Mouse (Mus musculus) thymus, adult 2 months (tissue): ENCODE measurements around the gene Nkain4. TPM values are rescaled to one million over a fixed set of nuclear protein-coding genes. Genes with fewer than 3 reads are reported as not detected.

ENCODE experiments used
- DNase-seq: peaks from one replicate; pipeline ENCODE4 v3.0.0; 2021
- H3K27ac ChIP-seq: fragments of 200-500 bp; 2 replicates; pipeline ENCODE4 v1.5.1; 2012; ENCODE audit warnings: low read length, control low read depth; ENCODE audit not compliant: control insufficient read depth, insufficient read depth
- H3K27me3 ChIP-seq: fragments of 200-500 bp; 2 replicates; pipeline ENCODE4 v1.6.1; 2012; ENCODE audit warnings: mild to moderate bottlenecking, low read length, moderate library complexity, mixed read lengths; ENCODE audit not compliant: control insufficient read depth, insufficient read depth
- H3K36me3 ChIP-seq: fragments of 200-500 bp; 2 replicates; pipeline ENCODE4 v1.6.1; 2012; ENCODE audit warnings: mild to moderate bottlenecking, low read length, moderate library complexity; ENCODE audit not compliant: control insufficient read depth, insufficient read depth
- H3K4me1 ChIP-seq: fragments of 200-500 bp; replicated peaks from 2 replicates; pipeline ENCODE4 v1.6.1; 2012; ENCODE audit warnings: low read length; ENCODE audit not compliant: control insufficient read depth, insufficient read depth
- H3K4me3 ChIP-seq: fragments of 200-500 bp; 2 replicates; pipeline ENCODE4 v1.5.1; 2012; ENCODE audit warnings: mild to moderate bottlenecking, low read length, control low read depth, moderate library complexity; ENCODE audit not compliant: control insufficient read depth, insufficient read depth
- CTCF ChIP-seq: fragments of 200-500 bp; IDR thresholded peaks from 2 replicates; pipeline ENCODE4 v1.5.1; 2012; ENCODE audit warnings: mild to moderate bottlenecking, control low read depth, low read length, moderate library complexity, borderline replicate concordance; ENCODE audit not compliant: control insufficient read depth, poor library complexity, insufficient read depth; ENCODE audit errors: extremely low read depth
- POLR2A ChIP-seq: fragments of 200-500 bp; IDR thresholded peaks from 2 replicates; pipeline ENCODE4 v1.6.1; 2012; ENCODE audit warnings: mild to moderate bottlenecking, low read length, control low read depth, moderate library complexity; ENCODE audit not compliant: control insufficient read depth, poor library complexity, insufficient read depth; ENCODE audit errors: extremely low read depth
- WGBS: fragments of 180-500 bp; shearing (Covaris S2); methylation state at CpG from one replicate; pipeline ENCODE4 v1.1.7; 2018; 5-methylcytosine and 5-hydroxymethylcytosine counted together
- polyA plus RNA-seq: library from polyadenylated mRNA; depleted of rRNA; stranded (reverse); fragments of >200 nt; gene quantifications from 2 replicates; pipeline ENCODE4 v1.2.3, GENCODE M21; 2012

The Nkain4 gene
- polyA plus RNA-seq, 1 experiment: 24.6 TPM

DNA sequence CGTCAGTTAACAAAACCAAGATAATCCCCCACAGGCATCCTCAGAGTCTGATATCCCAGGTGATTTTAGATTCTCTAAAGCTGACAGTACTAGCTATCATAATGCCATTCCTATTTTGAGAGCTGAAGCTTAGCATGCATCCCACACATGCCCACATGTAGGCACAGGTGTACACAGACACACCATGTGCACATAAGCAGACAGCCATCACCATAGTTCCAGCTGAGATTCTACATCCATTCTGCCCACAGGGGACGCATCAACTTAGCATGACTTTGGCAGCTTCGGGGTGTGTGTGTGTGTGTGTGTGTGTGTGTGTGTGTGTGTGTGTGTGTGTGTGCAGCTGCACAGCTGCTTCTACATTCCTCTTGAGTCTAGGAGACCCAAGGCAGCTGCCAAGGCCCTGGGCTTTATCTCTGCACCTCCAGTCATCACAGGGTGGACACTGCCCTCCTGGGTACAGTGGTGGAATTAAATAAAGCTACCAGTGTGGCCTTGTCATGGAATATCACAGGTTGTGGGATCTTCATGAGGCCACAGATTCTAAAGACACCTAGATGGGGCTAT lies 33.9 kb upstream of the Nkain4 start:
- no peak for TF ChIP-seq POLR2A
- TF ChIP-seq CTCF: no peak
- H3K27ac ChIP-seq: no peak overlapping the region
- no peak for DNase-seq
- no peaks in the 10 kb centered on the region for H3K36me3 ChIP-seq
- H3K27me3 ChIP-seq: no peaks in the 10 kb centered on the region
- H3K4me1 ChIP-seq: no peaks in the 10 kb centered on the region
- H3K4me3 ChIP-seq: no peak overlapping the region
- WGBS: 70% methylated on average over 3 of the region's 3 CpGs

GRCm38 (mm10) chr2:180987432-180988030 lies 33.0 kb upstream of the Nkain4 start:
- TF ChIP-seq POLR2A (no peak), CTCF (no peak)
- H3K27ac ChIP-seq: no peak overlapping the region
- 90% methylated on average over 5 of the region's 5 CpGs for WGBS
- H3K4me1 ChIP-seq: no peaks in the 10 kb centered on the region
- no peak for DNase-seq
- no peaks in the 10 kb centered on the region for H3K36me3 ChIP-seq
- H3K27me3 ChIP-seq: no peaks in the 10 kb centered on the region
- no peak overlapping the region for H3K4me3 ChIP-seq

GRCm38 (mm10) chr2:180987001-180987400 lies 32.5 kb upstream of the Nkain4 start:
- Histone ChIP-seq H3K4me1 (no peaks in the 10 kb centered on the region), H3K4me3 (no peak overlapping the region), H3K27ac (no peak overlapping the region), H3K27me3 (no peaks in the 10 kb centered on the region), H3K36me3 (no peaks in the 10 kb centered on the region)
- WGBS: 96% methylated on average over 1 of the region's 1 CpGs
- DNase-seq: no peak
- TF ChIP-seq POLR2A (no peak), CTCF (no peak)

DNA sequence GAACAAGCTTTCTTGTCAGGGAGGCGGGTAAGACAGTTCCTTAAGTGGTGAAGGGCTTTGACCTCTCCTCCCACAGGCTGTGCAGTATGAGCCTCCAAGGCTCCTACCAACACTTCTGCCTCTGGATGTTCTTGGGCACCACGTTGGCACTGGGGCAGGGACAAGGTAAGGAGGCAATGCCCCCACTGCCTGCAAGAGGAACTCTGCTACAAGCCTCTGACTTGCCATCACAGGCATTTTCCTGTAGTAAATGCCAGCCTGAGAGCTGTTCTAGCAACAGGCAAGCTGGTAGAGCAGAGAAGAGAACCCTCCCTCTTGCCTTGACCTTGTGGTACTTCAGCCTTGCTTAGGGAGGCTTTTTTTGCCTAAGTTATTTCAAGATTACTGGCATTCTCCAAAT lies 31.9 kb upstream of the Nkain4 start, which contains the start of gene Col20a1:
Col20a1 (plus strand) TSS at position 87 of the 400 bp plus-strand sequence.
- Histone ChIP-seq H3K27ac (no peak within 1 kb of the TSS), H3K36me3 (no peaks in the 10 kb centered on the region), H3K27me3 (no peaks in the 10 kb centered on the region), H3K4me3 (no peak within 1 kb of the TSS), H3K4me1 (no peaks in the 10 kb centered on the region)
- TF ChIP-seq CTCF (no peak), POLR2A (no peak)
- 67% methylated on average over 2 of the region's 2 CpGs for WGBS
- DNase-seq: no peak

- Histone ChIP-seq H3K4me1 (no peaks in the 10 kb centered on the region), H3K36me3 (no peaks in the 10 kb centered on the region), H3K27ac (no peak overlapping the region), H3K27me3 (no peaks in the 10 kb centered on the region), H3K4me3 (no peak overlapping the region)
- no peak for DNase-seq
- TF ChIP-seq CTCF (no peak), POLR2A (no peak)
- 81% methylated on average over 2 of the region's 2 CpGs for WGBS
These were observed 31.1 kb upstream of the Nkain4 start for GRCm38 (mm10) chr2:180985635-180986034.

GRCm38 (mm10) chr2:180981133-180981532 lies 26.6 kb upstream of the Nkain4 start:
- Histone ChIP-seq H3K4me1 (no peaks in the 10 kb centered on the region), H3K27ac (no peak overlapping the region), H3K4me3 (no peak overlapping the region), H3K27me3 (no peaks in the 10 kb centered on the region), H3K36me3 (peaks cover 27% of the 10 kb centered on the region)
- DNase-seq: no peak
- 92% methylated on average over 6 of the region's 6 CpGs for WGBS
- TF ChIP-seq CTCF (no peak), POLR2A (no peak)

GRCm38 (mm10) chr2:180967010-180967763 lies 12.7 kb upstream of the Nkain4 start, which contains the start of gene Arfgap1:
Gene Arfgap1, plus strand, starts transcription at chr2:180967225.
- Histone ChIP-seq H3K27ac (peak within 1 kb of the TSS; percentile 64), H3K4me3 (peak within 1 kb of the TSS; percentile 91), H3K4me1 (peaks cover 7% of the 10 kb centered on the region), H3K27me3 (no peaks in the 10 kb centered on the region), H3K36me3 (peaks cover 10% of the 10 kb centered on the region)
- TF ChIP-seq POLR2A (peak; percentile 90), CTCF (no peak; the same call in 1 of the 2 replicates)
- peak; percentile 90 for DNase-seq
- under 1% methylated on average over 57 of the region's 57 CpGs for WGBS
